Mouse (Mus musculus): ENCODE measurements at regions not wholly inside any gene's neighbourhood (a gene's known extent, or its start where the extent isn't known, plus 50 kb on each side); places are given as distances from the start of the nearest gene placed in this dataset.
A peak's percentile ranks its signal among the peaks of the same experiment; 100 is the strongest.

- DNase-seq (ENCODE audit: low spot score in 2 of 2) = no peak
Measured at GRCm38 (mm10) chr1:43633246-43633645, 97.2 kb upstream of the 1500015O10Rik start.

DNA sequence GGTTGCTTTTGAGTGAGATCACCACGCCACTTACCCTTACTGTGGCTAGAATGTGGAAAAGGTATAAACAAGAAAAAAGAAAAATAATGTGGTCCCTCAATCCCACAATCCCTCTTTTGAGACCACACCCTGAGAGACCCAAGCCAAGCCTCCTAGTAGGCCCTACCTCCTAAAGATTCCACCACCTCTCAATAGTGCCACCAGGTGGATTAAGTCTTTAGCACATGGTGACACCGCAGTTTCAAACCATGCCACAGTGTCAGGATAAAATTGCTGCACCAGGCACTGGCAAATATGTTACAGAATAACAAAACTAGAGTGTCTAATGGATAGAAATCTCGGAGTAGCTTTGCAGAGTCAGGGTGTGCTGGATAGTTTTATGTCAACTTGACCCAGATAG lies 94.7 kb upstream of the 1500015O10Rik start:
- DNase-seq (ENCODE audit: low spot score in 2 of 2) = peak in 1 of 2 experiments; percentile 5

GRCm38 (mm10) chr1:43637956-43638355 lies 92.4 kb upstream of the 1500015O10Rik start:
- DNase-seq (ENCODE audit: low spot score in 2 of 2) = no peak

GRCm38 (mm10) chr1:43672031-43672430 lies 58.4 kb upstream of the 1500015O10Rik start:
- DNase-seq (ENCODE audit: low spot score in 2 of 2) = no peak
